ENCODE assay signal across 8 mouse cellular contexts in the genomic region with DNA sequence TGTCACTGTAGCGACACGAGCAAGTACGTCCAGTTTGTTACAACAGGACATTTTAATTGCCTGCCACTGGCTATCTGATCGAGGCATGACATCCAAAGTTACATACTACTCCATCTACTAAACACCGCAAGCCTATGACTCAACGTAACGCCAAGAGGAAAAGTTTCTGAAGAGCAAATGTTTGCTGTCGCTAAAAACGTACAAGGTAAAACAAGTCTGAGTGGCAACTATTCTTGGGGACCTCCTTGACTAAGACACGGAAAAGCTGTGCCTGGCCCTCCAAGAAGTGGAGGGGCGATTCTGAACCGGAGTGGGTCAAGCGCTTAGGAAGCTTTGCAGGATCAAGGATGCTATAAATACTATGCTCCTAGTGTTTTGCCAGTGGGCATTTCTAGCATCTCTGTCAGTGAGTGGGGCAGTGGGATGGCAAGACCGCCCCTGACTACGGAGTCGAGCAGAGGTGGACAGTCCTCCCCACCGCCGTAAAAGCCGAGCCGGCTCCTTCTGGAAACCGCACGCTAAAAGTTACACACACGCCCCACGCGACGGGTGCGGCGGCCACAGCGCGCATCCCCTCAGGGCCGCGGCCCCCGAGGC. TPM values are rescaled to one million over a fixed set of nuclear protein-coding genes. Genes with fewer than 3 reads are reported as not detected.
DNase-seq lines count a peak whose midpoint lies in the region; ATAC-seq and TF ChIP-seq lines count a peak whose summit lies in the region.

No protein-coding gene starts in this region.

- TF ChIP-seq POLR2A in liver, adult 2 months (IDR thresholded peaks at IDR 0.05; ENCODE audit: extremely low read depth, insufficient read depth, low read length) = no peak

- no peaks in the 10 kb centered on the region for H3K27me3 ChIP-seq in forebrain, embryonic 10.5 days (ENCODE audit: poor library complexity, severe bottlenecking)
- H3K27me3 ChIP-seq in liver, adult 2 months (ENCODE audit: control insufficient read depth, insufficient read depth, low read length) = no peaks in the 10 kb centered on the region

- DNase-seq in right cerebral cortex, postnatal 4 days = peak; percentile 27
- DNase-seq in right cerebral cortex, postnatal 14 days = no peak
- peak; percentile 37 for DNase-seq in R1 (ENCODE audit: low read depth, low spot score)
- DNase-seq in forebrain, embryonic 10.5 days (ENCODE audit: extremely low spot score, low spot score) = peak; percentile 37
- DNase-seq in induced T-regulatory cell, adult 2 months (ENCODE audit: low read depth) = peak; percentile 62
- DNase-seq in liver, adult 2 months (ENCODE audit: extremely low read depth, low read depth, low spot score) = peak; percentile 49
- DNase-seq in naive thymus-derived CD4-positive, alpha-beta T cell, adult 2 months (ENCODE audit: low read depth) = peak; percentile 56

- H3K79me2 ChIP-seq in liver, adult 2 months (ENCODE audit: control insufficient read depth, insufficient read depth, low read length) = peaks cover 17% of the 10 kb centered on the region

- no peaks in the 10 kb centered on the region; the same call in 1 of the 2 replicates for H3K36me3 ChIP-seq in forebrain, embryonic 10.5 days (replicated peaks)
- no peaks in the 10 kb centered on the region for H3K36me3 ChIP-seq in liver, adult 2 months (ENCODE audit: control insufficient read depth, insufficient read depth, low read length)

- WGBS in forebrain, embryonic 10.5 days = under 1% methylated on average over 33 of the region's 33 CpGs
- under 1% methylated on average over 33 of the region's 33 CpGs for WGBS in liver, adult 2 months

- H3K9me3 ChIP-seq in forebrain, embryonic 10.5 days = no peaks in the 10 kb centered on the region

- peak overlapping the region; percentile 86 for H3K4me3 ChIP-seq in forebrain, embryonic 10.5 days
- H3K4me3 ChIP-seq in liver, adult 2 months (ENCODE audit: insufficient read depth, low read depth, low read length) = peak overlapping the region; percentile 77

- peak overlapping the region; percentile 98 for H3K27ac ChIP-seq in forebrain, embryonic 10.5 days
- H3K27ac ChIP-seq in liver, adult 2 months (replicated peaks; ENCODE audit: insufficient read depth, low read depth, low read length) = peak overlapping the region; percentile 81

- peaks cover 33% of the 10 kb centered on the region for H3K4me1 ChIP-seq in forebrain, embryonic 10.5 days
- H3K4me1 ChIP-seq in liver, adult 2 months (ENCODE audit: control insufficient read depth, insufficient read depth, low read length) = peaks cover 20% of the 10 kb centered on the region

- ATAC-seq in megakaryocyte progenitor cell, adult 5-6 weeks (replicated peaks; ENCODE audit: poor library complexity) = no peak

- no peak for TF ChIP-seq CTCF in liver, adult 2 months (IDR thresholded peaks at IDR 0.05; ENCODE audit: low read depth, low read length)

- H3K9ac ChIP-seq in liver, adult 2 months (ENCODE audit: low read depth, low read length) = peak overlapping the region; percentile 98

RNA-seq across cellular contexts. Expression of gene Cul3, which starts 0.8 kb away (rescaled TPM):
- polyA plus RNA-seq in forebrain, embryonic 10.5 days (2016; fragmentation: Nextera tagmentation; extraction: Ambion mirVana) = 34.0 and 35.9 TPM in 2 replicates
- total RNA-seq in liver, adult 2 months (2014; rRNA removed) = 41.8 and 59.1 TPM in 2 replicates
- polyA plus RNA-seq in liver, adult 2 months (2012; rRNA removed) = 7.4 and 7.8 TPM in 2 replicates
- 142 and 174 TPM in 2 replicates for total RNA-seq in megakaryocyte progenitor cell, adult 5-6 weeks (2015)
- 274 and 330 TPM in 2 replicates for total RNA-seq in megakaryocyte progenitor cell, adult 5-6 weeks (2017)
